Mouse (Mus musculus) liver, postnatal 0 days (tissue): ENCODE results near the gene Ctxn1. TPM values are rescaled to one million over a fixed set of nuclear protein-coding genes. Genes with fewer than 3 reads are reported as not detected.

Experiments
- ATAC-seq: fragments of 200-750 bp; cut with Nextera tagmentation; 2 replicates; pipeline ENCODE4 v1.8.0; 2017; ENCODE audit warnings: mild to moderate bottlenecking, moderate library complexity
- DNase-seq: peaks from one replicate; pipeline ENCODE4 v3.0.0-alpha.2; 2016
- H3K27ac ChIP-seq: fragments of 300-500 bp; sonication (generic); 2 replicates; pipeline ENCODE4 v1.5.1; 2014; ENCODE audit warnings: antibody characterized with exemption, moderate library complexity, mild to moderate bottlenecking, low read depth
- H3K27me3 ChIP-seq: fragments of 300-500 bp; sonication (generic); 2 replicates; pipeline ENCODE4 v1.6.1; 2014; ENCODE audit warnings: low read length, control low read depth, mixed read lengths; ENCODE audit not compliant: insufficient read depth
- H3K36me3 ChIP-seq: fragments of 300-500 bp; sonication (generic); replicated peaks from 2 replicates; pipeline ENCODE4 v1.6.1; 2014; ENCODE audit warnings: mild to moderate bottlenecking, control low read depth, low read length, moderate library complexity, mixed read lengths; ENCODE audit not compliant: insufficient read depth
- H3K4me1 ChIP-seq: fragments of 300-500 bp; sonication (generic); 2 replicates; pipeline ENCODE4 v1.6.1; 2014; ENCODE audit warnings: antibody characterized with exemption, mild to moderate bottlenecking, control low read depth; ENCODE audit not compliant: insufficient read depth
- H3K4me2 ChIP-seq: fragments of 300-500 bp; sonication (generic); 2 replicates; pipeline ENCODE4 v1.6.1; 2014; ENCODE audit warnings: low read depth, mild to moderate bottlenecking, low read length, moderate library complexity, mixed read lengths
- H3K4me3 ChIP-seq: fragments of 300-500 bp; sonication (generic); 2 replicates; pipeline ENCODE4 v1.5.1; 2014; ENCODE audit warnings: low read depth, low read length
- H3K9ac ChIP-seq: fragments of 300-500 bp; sonication (generic); replicated peaks from 2 replicates; pipeline ENCODE4 v1.6.1; 2014; ENCODE audit warnings: mild to moderate bottlenecking, moderate library complexity
- H3K9me3 ChIP-seq: fragments of 300-500 bp; sonication (generic); 2 replicates; pipeline ENCODE4 v1.6.1; 2016; ENCODE audit warnings: mild to moderate bottlenecking, control low read depth, low read length, mixed read lengths
- CTCF ChIP-seq: sonication (generic); IDR thresholded peaks from 2 replicates; pipeline ENCODE4 v1.5.1; 2016; ENCODE audit warnings: antibody characterized with exemption, low read depth
- EP300 ChIP-seq: IDR thresholded peaks from 2 replicates; pipeline ENCODE4 v1.6.1; 2016; ENCODE audit warnings: antibody characterized with exemption, low read depth, mild to moderate bottlenecking
- WGBS: fragments of 180-500 bp; shearing (Covaris S2); extraction: QIAGEN DNeasy Blood & Tissue Kit; methylation state at CpG from one replicate; pipeline ENCODE4 v1.1.7; 2014; ENCODE audit not compliant: insufficient replicate concordance; 5-methylcytosine and 5-hydroxymethylcytosine counted together
- polyA plus RNA-seq: library from polyadenylated mRNA; unstranded; fragments of >200 nt; fragmentation: Nextera tagmentation; extraction: Ambion mirVana; gene quantifications from 2 replicates; pipeline ENCODE4 v1.2.1, GENCODE M21; 2015

Gene Ctxn1
- polyA plus RNA-seq, 1 experiment from 2014 or later = 2.0 TPM

GRCm38 (mm10) chr8:4219617-4220016, 39.5 kb downstream of the Ctxn1 start:
- Histone ChIP-seq H3K27ac (no peak overlapping the region), H3K4me2 (no peak overlapping the region), H3K4me1 (peaks cover 14% of the 10 kb centered on the region; the same call in 1 of the 2 replicates), H3K9me3 (no peaks in the 10 kb centered on the region), H3K27me3 (peaks cover 37% of the 10 kb centered on the region), H3K9ac (no peak overlapping the region), H3K36me3 (no peaks in the 10 kb centered on the region), H3K4me3 (no peak overlapping the region)
- DNase-seq = no peak
- ATAC-seq = no peak
- 85% methylated on average over 3 of the region's 3 CpGs for WGBS
- TF ChIP-seq EP300 = no peak
- no peak for TF ChIP-seq CTCF

GRCm38 (mm10) chr8:4216791-4217621, 42.1 kb downstream of the Ctxn1 start, which contains the start of gene Prr36:
Gene Prr36, minus strand, starts transcription at chr8:4217459.
- Histone ChIP-seq H3K4me3 (peak within 1 kb of the TSS; percentile 40), H3K36me3 (no peaks in the 10 kb centered on the region), H3K4me2 (peak within 1 kb of the TSS; percentile 66), H3K9ac (no peak within 1 kb of the TSS), H3K9me3 (no peaks in the 10 kb centered on the region), H3K27me3 (peaks cover 46% of the 10 kb centered on the region), H3K4me1 (peaks cover 28% of the 10 kb centered on the region), H3K27ac (no peak within 1 kb of the TSS)
- no peak for DNase-seq
- WGBS = 3% methylated on average over 41 of the region's 44 CpGs
- ATAC-seq = no peak
- no peak for TF ChIP-seq EP300
- TF ChIP-seq CTCF = no peak

GRCm38 (mm10) chr8:4216296-4216695, 42.8 kb downstream of the Ctxn1 start:
- H3K9me3 ChIP-seq = no peaks in the 10 kb centered on the region
- H3K4me3 ChIP-seq = peak overlapping the region; percentile 40; the same call in 1 of the 2 replicates
- H3K27me3 ChIP-seq = peaks cover 46% of the 10 kb centered on the region
- no peak for DNase-seq
- 21% methylated on average over 18 of the region's 18 CpGs for WGBS
- no peak overlapping the region for H3K27ac ChIP-seq
- no peaks in the 10 kb centered on the region for H3K36me3 ChIP-seq
- no peak overlapping the region for H3K9ac ChIP-seq
- H3K4me1 ChIP-seq = peaks cover 28% of the 10 kb centered on the region
- TF ChIP-seq CTCF = no peak
- TF ChIP-seq EP300 = no peak
- ATAC-seq = no peak
- no peak overlapping the region for H3K4me2 ChIP-seq

GRCm38 (mm10) chr8:4214006-4214980, 44.8 kb downstream of the Ctxn1 start:
- 6% methylated on average over 33 of the region's 33 CpGs for WGBS
- peaks cover 46% of the 10 kb centered on the region for H3K27me3 ChIP-seq

GRCm38 (mm10) chr8:4213210-4214005, 45.7 kb downstream of the Ctxn1 start:
- Histone ChIP-seq H3K27ac (no peak overlapping the region), H3K9me3 (no peaks in the 10 kb centered on the region)

More at GRCm38 (mm10) chr8:4214006-4214980, 44.8 kb downstream of the Ctxn1 start:
- peak; percentile 77 for ATAC-seq
- no peaks in the 10 kb centered on the region for H3K36me3 ChIP-seq
- no peak for TF ChIP-seq EP300
- TF ChIP-seq CTCF = no peak
- no peaks in the 10 kb centered on the region for H3K9me3 ChIP-seq
- peak overlapping the region; percentile 45 for H3K4me3 ChIP-seq
- DNase-seq = peak; percentile 72
- no peak overlapping the region for H3K27ac ChIP-seq
- H3K4me1 ChIP-seq = peaks cover 28% of the 10 kb centered on the region
- no peak overlapping the region for H3K9ac ChIP-seq
- H3K4me2 ChIP-seq = peak overlapping the region; percentile 71

More at GRCm38 (mm10) chr8:4213210-4214005, 45.7 kb downstream of the Ctxn1 start:
- ATAC-seq (peak; percentile 60), DNase-seq (peak; percentile 59)
- Histone ChIP-seq H3K4me2 (peak overlapping the region; percentile 71), H3K4me1 (peaks cover 28% of the 10 kb centered on the region), H3K36me3 (no peaks in the 10 kb centered on the region), H3K27me3 (peaks cover 46% of the 10 kb centered on the region), H3K4me3 (peak overlapping the region; percentile 45), H3K9ac (peak overlapping the region; percentile 57; the same call in 1 of the 2 replicates)
- 3% methylated on average over 18 of the region's 18 CpGs for WGBS
- TF ChIP-seq CTCF (no peak), EP300 (no peak)
